Mouse (Mus musculus) gastrocnemius, adult 18-20 months (tissue): ENCODE measurements around the gene B3gnt2. TPM values are rescaled to one million over a fixed set of nuclear protein-coding genes. Genes with fewer than 3 reads are reported as not detected.

Experiments used
- DNase-seq: peaks from one replicate; pipeline ENCODE4 v3.0.0; 2021; ENCODE audit warnings: low spot score
- long read RNA-seq, 2 experiments: library from polyadenylated mRNA; stranded (forward); transcript quantifications; one replicate each; pipeline ENCODE4 v2.0.0; 2021
- total RNA-seq, 2 experiments: library from RNA; stranded (reverse); gene quantifications; 2 replicates each; pipeline ENCODE4 v1.2.3; 2021

B3gnt2 gene
- 1 to 10 TPM; 1.0 to 2.2 TPM for total RNA-seq
- long read RNA-seq, experiment 1, transcript B3gnt2-202 (2 exons, 3,057 nt): major isoform, 12 of 14 reads
- long read RNA-seq, experiment 1, partial matches to known transcripts: 0 of 14 reads
- long read RNA-seq, experiment 1, other reads (novel, unspliced or antisense): 2 of 14 reads
- long read RNA-seq, experiment 2, transcript B3gnt2-202 (2 exons, 3,057 nt): major isoform, 7 of 8 reads
- long read RNA-seq, experiment 2, partial matches to known transcripts: 0 of 8 reads
- long read RNA-seq, experiment 2, other reads (novel, unspliced or antisense): 0 of 8 reads

- peak; percentile 24 for DNase-seq
Observed at GRCm38 (mm10) chr11:22860335-22861227, at the start of gene B3gnt2. Gene B3gnt2, minus strand, starts transcription at chr11:22860961.

GRCm38 (mm10) chr11:22906453-22906865 is 45.7 kb upstream of the B3gnt2 start:
- DNase-seq: no peak

GRCm38 (mm10) chr11:22902923-22903322 is 42.2 kb upstream of the B3gnt2 start:
- no peak for DNase-seq

- no peak for DNase-seq
Observed at GRCm38 (mm10) chr11:22900041-22900440, 39.3 kb upstream of the B3gnt2 start.

- no peak for DNase-seq
Observed at GRCm38 (mm10) chr11:22897642-22898041, 36.9 kb upstream of the B3gnt2 start.

GRCm38 (mm10) chr11:22897127-22897526 is 36.4 kb upstream of the B3gnt2 start:
- no peak for DNase-seq

GRCm38 (mm10) chr11:22893075-22893474 is 32.3 kb upstream of the B3gnt2 start:
- no peak for DNase-seq

GRCm38 (mm10) chr11:22892466-22892865 is 31.7 kb upstream of the B3gnt2 start:
- no peak for DNase-seq

GRCm38 (mm10) chr11:22891876-22892275 is 31.1 kb upstream of the B3gnt2 start:
- no peak for DNase-seq

- no peak for DNase-seq
Observed at GRCm38 (mm10) chr11:22891242-22891641, 30.5 kb upstream of the B3gnt2 start.

- no peak for DNase-seq
Observed at GRCm38 (mm10) chr11:22889224-22889623, 28.5 kb upstream of the B3gnt2 start.

GRCm38 (mm10) chr11:22886991-22887390 is 26.2 kb upstream of the B3gnt2 start:
- no peak for DNase-seq

GRCm38 (mm10) chr11:22885350-22885749 is 24.6 kb upstream of the B3gnt2 start:
- DNase-seq: no peak

GRCm38 (mm10) chr11:22883676-22884075 is 22.9 kb upstream of the B3gnt2 start:
- no peak for DNase-seq

- no peak for DNase-seq
Observed at GRCm38 (mm10) chr11:22882926-22883325, 22.2 kb upstream of the B3gnt2 start.

GRCm38 (mm10) chr11:22880383-22881172 is 19.8 kb upstream of the B3gnt2 start:
- DNase-seq: no peak

GRCm38 (mm10) chr11:22879645-22880044 is 18.9 kb upstream of the B3gnt2 start:
- no peak for DNase-seq

- DNase-seq: no peak
Observed at GRCm38 (mm10) chr11:22876680-22877330, 16.0 kb upstream of the B3gnt2 start.

GRCm38 (mm10) chr11:22875279-22875678 is 14.5 kb upstream of the B3gnt2 start:
- no peak for DNase-seq

GRCm38 (mm10) chr11:22874747-22875146 is 14.0 kb upstream of the B3gnt2 start:
- no peak for DNase-seq

GRCm38 (mm10) chr11:22873383-22873782 is 12.6 kb upstream of the B3gnt2 start:
- DNase-seq: no peak
